Mouse (Mus musculus): ENCODE data around the gene Slc7a5.

DNA sequence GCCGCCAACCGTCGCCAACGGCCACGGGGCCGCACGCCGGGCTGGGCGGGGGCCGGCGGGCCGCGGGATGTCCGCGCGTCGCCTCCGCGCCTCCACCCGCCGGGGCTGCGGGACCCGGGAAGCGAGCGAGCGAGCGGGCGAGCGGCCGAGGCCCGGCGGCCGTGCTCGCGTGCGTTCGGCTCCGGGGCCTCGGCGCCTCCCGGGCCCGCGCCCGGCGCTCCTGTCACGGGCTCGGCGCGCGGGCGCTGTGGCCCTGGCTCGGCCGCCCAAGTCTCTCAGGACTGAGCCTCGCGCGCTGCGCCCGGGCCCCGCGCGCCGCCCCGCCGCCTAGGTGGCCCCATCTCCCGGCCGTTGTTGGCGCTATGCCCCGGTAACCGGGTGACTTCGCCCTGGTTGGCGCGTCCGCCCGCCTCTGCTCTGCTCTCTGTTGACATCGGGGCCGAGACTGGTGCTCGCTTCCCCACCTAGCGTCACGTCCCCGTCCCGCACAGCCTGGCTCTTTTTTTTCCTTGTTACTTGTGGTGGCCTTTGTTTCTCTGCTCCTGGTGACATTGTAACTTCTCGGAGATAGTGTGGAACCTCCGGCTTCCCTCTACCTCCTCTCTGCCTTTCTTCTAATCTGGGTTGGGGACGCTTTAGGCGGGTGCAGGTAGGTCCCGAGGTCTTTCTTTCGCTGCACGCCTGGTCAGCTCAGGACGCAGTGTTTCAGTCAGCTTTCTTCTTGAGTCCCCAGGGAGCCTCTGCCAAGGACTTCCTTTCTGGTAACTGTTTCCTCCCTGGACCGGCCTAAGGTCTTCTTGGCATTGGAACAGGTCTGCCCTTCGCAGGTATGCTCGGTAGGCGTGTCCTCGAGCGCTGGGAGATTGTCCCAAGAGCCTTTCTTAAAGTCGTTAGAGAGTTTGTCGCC, 43.5 kb upstream of the Slc7a5 start:
- peak; percentile 51 for TF ChIP-seq CTCF (IDR thresholded peaks at IDR 0.05; ENCODE audit: low read depth)
- no peak for TF ChIP-seq EP300 (optimal IDR thresholded peaks at IDR 0.05)

Data from stomach, postnatal 0 days (tissue).